Mouse (Mus musculus): ENCODE measurements around the gene Smap2.

DNA sequence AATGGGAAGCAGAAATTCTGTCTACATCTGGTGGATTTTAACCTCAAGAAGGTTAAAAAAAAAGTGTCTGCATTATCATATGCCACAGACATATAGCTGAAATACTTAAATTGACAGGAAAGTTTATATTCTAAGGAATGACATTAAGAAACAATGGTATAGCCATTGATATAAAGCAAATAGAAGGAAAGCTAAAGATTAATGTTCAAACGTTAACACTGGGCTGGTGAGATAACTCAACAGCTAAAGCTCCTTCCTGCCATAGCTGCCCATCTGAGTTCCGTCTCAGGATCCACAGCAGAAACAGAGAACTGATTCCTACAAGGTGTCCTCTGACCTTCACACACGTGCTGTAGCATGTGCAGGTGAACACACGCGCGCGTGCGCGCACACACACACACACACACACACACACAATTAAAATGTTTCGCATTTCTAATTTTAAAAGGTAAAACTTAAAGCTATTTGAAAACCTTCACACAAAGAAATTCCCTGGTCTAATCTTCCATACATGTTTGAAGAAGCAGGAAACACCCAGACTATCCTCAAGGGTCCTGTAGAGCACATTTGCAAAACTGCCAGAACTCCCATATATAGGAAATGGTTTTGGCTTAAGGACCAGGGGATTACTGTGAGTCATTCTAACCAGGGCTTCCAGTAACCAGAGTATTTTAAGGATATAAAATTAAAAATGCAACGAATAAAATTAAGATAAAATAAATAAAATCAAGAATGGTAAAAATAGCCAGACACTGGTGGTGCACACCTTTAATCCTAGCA, 6.1 kb downstream of the Smap2 start:
- TF ChIP-seq CTCF (IDR thresholded peaks at IDR 0.05; ENCODE audit: low read depth, low read length) (no peak), POLR2A (IDR thresholded peaks at IDR 0.05; ENCODE audit: borderline replicate concordance, low read depth, low read length) (no peak)
